Mouse (Mus musculus): ENCODE results near the gene Ip6k1. TPM values are rescaled to one million over a fixed set of nuclear protein-coding genes. Genes with fewer than 3 reads are reported as not detected.

Ip6k1 gene
- total and polyA plus RNA-seq, 3 experiments, result 30.8 to 58.5 (median 55.9) TPM

GRCm38 (mm10) chr9:107978815-107979214, 23.5 kb upstream of the Ip6k1 start:
- Histone ChIP-seq H3K4me1 (ENCODE audit: insufficient read depth, low read depth, low read length) (peaks cover 96% of the 10 kb centered on the region), H3K36me3 (replicated peaks) (peaks cover 77% of the 10 kb centered on the region), H3K4me3 (ENCODE audit: low read depth, low read length) (no peak overlapping the region), H3K27me3 (ENCODE audit: insufficient read depth, low read length) (no peaks in the 10 kb centered on the region), H3K9me3 (replicated peaks) (no peaks in the 10 kb centered on the region)
- TF ChIP-seq TAL1 (conservative IDR thresholded peaks at IDR 0.05; ENCODE audit: low read depth, low read length) (no peak), GATA2 (IDR thresholded peaks at IDR 0.05; ENCODE audit: borderline replicate concordance, low read depth, low read length) (no peak), GATA1 (IDR thresholded peaks at IDR 0.05; ENCODE audit: borderline replicate concordance, low read length) (no peak), CTCF (IDR thresholded peaks at IDR 0.05; ENCODE audit: low read depth, low read length) (no peak), POLR2AphosphoS5 (IDR thresholded peaks at IDR 0.05; ENCODE audit: insufficient replicate concordance, low read depth, low read length) (no peak)
- DNase-seq (ENCODE audit: low spot score), result no peak
- no peak for ATAC-seq (ENCODE audit: extremely low read depth, insufficient number of reproducible peaks, low FRiP score, poor library complexity, severe bottlenecking)

DNA sequence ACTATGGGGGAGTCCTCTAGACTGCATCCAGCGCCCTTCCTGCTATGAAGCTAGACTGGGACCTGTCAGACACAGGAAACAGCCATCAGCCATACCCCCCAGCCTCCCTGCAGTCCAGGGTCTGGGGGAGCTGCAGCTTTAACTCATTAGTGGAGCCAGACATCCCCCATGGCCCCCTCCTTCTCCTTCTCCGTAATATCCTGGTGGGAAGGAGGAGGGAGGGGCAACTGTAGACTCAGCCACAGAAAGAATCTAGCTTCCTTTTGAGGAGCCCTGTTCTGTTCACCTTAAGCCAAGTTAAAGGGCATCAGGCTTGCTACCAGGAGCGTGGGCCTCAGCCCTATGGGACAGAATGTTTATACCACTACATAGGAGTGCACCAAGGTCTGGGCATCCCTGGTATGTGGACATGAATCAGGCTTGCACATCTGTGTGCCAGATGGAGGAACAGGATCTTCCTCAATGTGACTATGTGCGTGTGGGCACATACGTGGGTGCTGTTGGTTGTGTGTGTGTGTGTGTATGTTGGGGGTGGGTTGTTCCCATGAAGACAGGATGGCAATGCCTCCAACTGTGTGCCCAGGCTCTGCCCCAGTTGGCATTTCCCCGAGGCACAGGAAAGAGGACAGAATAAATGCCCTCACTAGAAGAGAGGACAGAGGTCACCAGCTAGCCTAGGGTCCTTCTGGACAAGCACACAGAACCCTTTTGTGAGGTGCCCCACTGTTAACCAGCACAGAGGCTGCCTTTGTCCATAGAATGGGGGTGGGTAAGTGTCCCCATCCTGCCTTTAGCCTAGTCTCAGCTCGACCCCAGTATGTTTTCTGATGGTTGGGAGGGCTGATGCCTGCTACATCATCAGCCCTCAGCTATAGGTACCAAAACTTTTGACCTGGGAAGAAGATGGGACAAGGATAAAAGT, 20.4 kb upstream of the Ip6k1 start:
- Histone ChIP-seq H3K9me3 (replicated peaks) (no peaks in the 10 kb centered on the region), H3K36me3 (replicated peaks) (peaks cover 81% of the 10 kb centered on the region), H3K4me3 (ENCODE audit: low read depth, low read length) (peak overlapping the region; percentile 83), H3K4me1 (ENCODE audit: insufficient read depth, low read depth, low read length) (peaks cover 93% of the 10 kb centered on the region), H3K27me3 (ENCODE audit: insufficient read depth, low read length) (no peaks in the 10 kb centered on the region)
- no peak for DNase-seq (ENCODE audit: low spot score)
- no peak for TF ChIP-seq GATA2 (IDR thresholded peaks at IDR 0.05; ENCODE audit: borderline replicate concordance, low read depth, low read length)
- no peak for TF ChIP-seq CTCF (IDR thresholded peaks at IDR 0.05; ENCODE audit: low read depth, low read length)
- TF ChIP-seq GATA1 (IDR thresholded peaks at IDR 0.05; ENCODE audit: borderline replicate concordance, low read length), result no peak
- no peak for TF ChIP-seq POLR2AphosphoS5 (IDR thresholded peaks at IDR 0.05; ENCODE audit: insufficient replicate concordance, low read depth, low read length)
- TF ChIP-seq TAL1 (conservative IDR thresholded peaks at IDR 0.05; ENCODE audit: low read depth, low read length), result no peak
- ATAC-seq (ENCODE audit: extremely low read depth, insufficient number of reproducible peaks, low FRiP score, poor library complexity, severe bottlenecking), result no peak

DNA sequence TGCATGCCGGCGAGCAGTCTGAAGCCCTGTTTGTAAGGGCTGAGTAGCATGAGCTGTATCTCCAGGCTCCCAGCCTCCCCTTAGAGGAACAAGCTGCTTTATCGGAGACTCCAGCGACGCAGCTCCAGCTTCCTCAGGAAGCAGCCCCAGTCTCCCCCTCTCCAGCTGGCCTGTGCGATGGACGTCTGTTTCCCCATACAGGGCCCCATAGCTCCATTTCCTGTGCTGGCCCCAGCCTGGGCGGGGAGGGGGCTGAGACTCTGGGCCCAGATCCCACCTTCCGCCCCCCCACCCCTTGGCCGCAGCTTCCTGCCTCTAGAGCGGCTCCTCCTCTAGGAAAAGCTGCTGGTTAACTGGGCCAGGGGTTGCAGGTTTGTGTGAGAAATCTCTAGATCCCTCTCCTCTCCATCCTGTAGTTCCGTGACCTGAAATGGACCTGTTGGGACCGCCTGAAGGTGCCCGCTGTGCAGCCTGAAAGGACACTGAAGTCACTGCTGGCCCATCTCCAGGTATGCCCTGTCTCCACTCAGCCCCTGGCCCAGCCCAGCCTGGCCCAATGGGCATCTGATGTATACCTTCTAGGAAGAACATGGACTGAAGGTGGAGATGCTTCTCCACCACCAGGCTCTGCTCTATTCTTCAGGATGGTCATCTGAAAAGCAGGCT, 19.5 kb upstream of the Ip6k1 start, which contains the start of gene Gm20661:
Gm20661 (plus strand) TSS at position 378 of the 666 bp plus-strand sequence.
- H3K4me3 ChIP-seq (ENCODE audit: low read depth, low read length), result peak within 1 kb of the TSS; percentile 83
- H3K36me3 ChIP-seq (replicated peaks), result peaks cover 72% of the 10 kb centered on the region
- DNase-seq (ENCODE audit: low spot score) (peak; percentile 84), ATAC-seq (ENCODE audit: extremely low read depth, insufficient number of reproducible peaks, low FRiP score, poor library complexity, severe bottlenecking) (peak; percentile 69)
- H3K9me3 ChIP-seq (replicated peaks), result no peaks in the 10 kb centered on the region
- no peaks in the 10 kb centered on the region for H3K27me3 ChIP-seq (ENCODE audit: insufficient read depth, low read length)
- H3K4me1 ChIP-seq (ENCODE audit: insufficient read depth, low read depth, low read length), result peaks cover 91% of the 10 kb centered on the region
- TF ChIP-seq POLR2AphosphoS5 (IDR thresholded peaks at IDR 0.05; ENCODE audit: insufficient replicate concordance, low read depth, low read length) (no peak), TAL1 (conservative IDR thresholded peaks at IDR 0.05; ENCODE audit: low read depth, low read length) (peak; percentile 90), GATA1 (IDR thresholded peaks at IDR 0.05; ENCODE audit: borderline replicate concordance, low read length) (no peak)

DNA sequence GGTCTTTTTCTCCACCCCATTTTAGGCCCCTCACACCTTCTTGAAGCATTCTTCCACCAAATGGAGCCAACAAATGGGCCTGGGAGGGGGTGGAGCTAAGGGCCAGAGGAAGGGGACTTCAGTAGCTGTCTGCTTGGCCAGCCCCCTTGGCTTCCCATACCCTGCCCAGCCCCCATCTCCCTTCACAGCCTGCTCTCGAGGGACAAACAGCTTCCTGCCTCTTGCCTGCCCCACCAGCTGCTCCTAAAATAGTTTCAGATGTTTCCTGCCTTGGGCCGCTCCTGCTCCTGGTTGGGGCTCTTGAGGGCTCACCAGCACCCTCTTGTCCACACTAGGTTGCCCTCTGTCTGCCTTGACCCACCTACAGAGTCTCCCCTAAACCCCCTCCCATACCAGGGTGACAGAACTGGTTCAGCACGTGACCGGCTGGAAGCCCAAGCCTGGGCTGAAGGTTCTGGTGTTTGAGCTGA, 18.8 kb upstream of the Ip6k1 start:
- peak; percentile 62 for DNase-seq (ENCODE audit: low spot score)
- Histone ChIP-seq H3K9me3 (replicated peaks) (no peaks in the 10 kb centered on the region), H3K4me1 (ENCODE audit: insufficient read depth, low read depth, low read length) (peaks cover 87% of the 10 kb centered on the region), H3K4me3 (ENCODE audit: low read depth, low read length) (peak overlapping the region; percentile 83), H3K27me3 (ENCODE audit: insufficient read depth, low read length) (no peaks in the 10 kb centered on the region), H3K36me3 (replicated peaks) (peaks cover 66% of the 10 kb centered on the region)
- peak; percentile 46 for ATAC-seq (ENCODE audit: extremely low read depth, insufficient number of reproducible peaks, low FRiP score, poor library complexity, severe bottlenecking)
- TF ChIP-seq POLR2AphosphoS5 (IDR thresholded peaks at IDR 0.05; ENCODE audit: insufficient replicate concordance, low read depth, low read length) (0 out of 2 replicates have a peak, but pooled peaks have one; percentile 8), TAL1 (conservative IDR thresholded peaks at IDR 0.05; ENCODE audit: low read depth, low read length) (no peak), CTCF (IDR thresholded peaks at IDR 0.05; ENCODE audit: low read depth, low read length) (no peak)

GRCm38 (mm10) chr9:107984052-107984753, 18.1 kb upstream of the Ip6k1 start:
- no peak for TF ChIP-seq GATA2 (IDR thresholded peaks at IDR 0.05; ENCODE audit: borderline replicate concordance, low read depth, low read length)
- no peak; the same call in 1 of the 2 replicates for TF ChIP-seq POLR2AphosphoS5 (IDR thresholded peaks at IDR 0.05; ENCODE audit: insufficient replicate concordance, low read depth, low read length)
- no peak for TF ChIP-seq CTCF (IDR thresholded peaks at IDR 0.05; ENCODE audit: low read depth, low read length)
- no peak for TF ChIP-seq GATA1 (IDR thresholded peaks at IDR 0.05; ENCODE audit: borderline replicate concordance, low read length)
- no peak for TF ChIP-seq TAL1 (conservative IDR thresholded peaks at IDR 0.05; ENCODE audit: low read depth, low read length)
- H3K9me3 ChIP-seq (replicated peaks), result no peaks in the 10 kb centered on the region
- peaks cover 59% of the 10 kb centered on the region for H3K36me3 ChIP-seq (replicated peaks)
- ATAC-seq (ENCODE audit: extremely low read depth, insufficient number of reproducible peaks, low FRiP score, poor library complexity, severe bottlenecking), result no peak
- DNase-seq (ENCODE audit: low spot score), result no peak
- H3K4me3 ChIP-seq (ENCODE audit: low read depth, low read length), result peak overlapping the region; percentile 83
- H3K27me3 ChIP-seq (ENCODE audit: insufficient read depth, low read length), result no peaks in the 10 kb centered on the region
- peaks cover 81% of the 10 kb centered on the region for H3K4me1 ChIP-seq (ENCODE audit: insufficient read depth, low read depth, low read length)

DNA sequence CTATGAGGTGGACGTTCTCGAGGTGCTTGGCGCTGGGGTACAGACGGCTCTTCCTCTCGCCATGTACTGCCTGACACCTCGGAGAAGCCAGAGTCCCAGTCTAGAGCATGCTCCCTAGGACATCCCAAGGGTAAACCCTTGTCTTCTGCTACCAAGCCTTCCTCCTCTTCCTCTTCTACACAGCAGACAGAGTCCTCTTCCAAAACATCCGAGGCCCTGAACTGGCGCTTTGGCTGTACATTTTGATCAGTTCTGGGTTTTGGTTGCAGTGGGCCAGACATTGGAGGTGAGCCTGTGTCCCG, 17.6 kb upstream of the Ip6k1 start:
- no peak for TF ChIP-seq GATA2 (IDR thresholded peaks at IDR 0.05; ENCODE audit: borderline replicate concordance, low read depth, low read length)
- no peak for TF ChIP-seq POLR2AphosphoS5 (IDR thresholded peaks at IDR 0.05; ENCODE audit: insufficient replicate concordance, low read depth, low read length)
- no peak for TF ChIP-seq GATA1 (IDR thresholded peaks at IDR 0.05; ENCODE audit: borderline replicate concordance, low read length)
- TF ChIP-seq TAL1 (conservative IDR thresholded peaks at IDR 0.05; ENCODE audit: low read depth, low read length), result no peak
- TF ChIP-seq CTCF (IDR thresholded peaks at IDR 0.05; ENCODE audit: low read depth, low read length), result no peak
- Histone ChIP-seq H3K4me3 (ENCODE audit: low read depth, low read length) (peak overlapping the region; percentile 83), H3K9me3 (replicated peaks) (no peaks in the 10 kb centered on the region), H3K4me1 (ENCODE audit: insufficient read depth, low read depth, low read length) (peaks cover 79% of the 10 kb centered on the region), H3K36me3 (replicated peaks) (peaks cover 54% of the 10 kb centered on the region), H3K27me3 (ENCODE audit: insufficient read depth, low read length) (no peaks in the 10 kb centered on the region)
- DNase-seq (ENCODE audit: low spot score) (no peak), ATAC-seq (ENCODE audit: extremely low read depth, insufficient number of reproducible peaks, low FRiP score, poor library complexity, severe bottlenecking) (no peak)

All from G1E (cell line).